Mouse (Mus musculus): ENCODE data around the gene Gm12117.

GRCm38 (mm10) chr11:33309566-33309965, 33.0 kb upstream of the Gm12117 start:
- no peak for TF ChIP-seq MYOD1 (IDR thresholded peaks at IDR 0.05; ENCODE audit: control insufficient read depth in 1 of 3, insufficient read length in 2 of 3, low read depth in 2 of 3)
- no peak for TF ChIP-seq POLR2A (IDR thresholded peaks at IDR 0.05; ENCODE audit: insufficient read length, low read depth)
- no peak for TF ChIP-seq MAX (IDR thresholded peaks at IDR 0.05; ENCODE audit: low read depth)
- TF ChIP-seq E2F4 (IDR thresholded peaks at IDR 0.05; ENCODE audit: insufficient read depth): no peak
- TF ChIP-seq USF1 (IDR thresholded peaks at IDR 0.05; ENCODE audit: low read depth): no peak
- no peak for TF ChIP-seq REST (IDR thresholded peaks at IDR 0.05; ENCODE audit: insufficient read depth, insufficient read length)
- no peak for TF ChIP-seq POLR2AphosphoS2 (IDR thresholded peaks at IDR 0.05; ENCODE audit: insufficient read length, low read depth)
- TF ChIP-seq MYOG (IDR thresholded peaks at IDR 0.05; ENCODE audit: control insufficient read depth in 1 of 3, insufficient read depth in 1 of 3, insufficient read length in 2 of 3, low read depth in 2 of 3): no peak
- TF ChIP-seq SRF (IDR thresholded peaks at IDR 0.05; ENCODE audit: control insufficient read depth, insufficient read length, low read depth): no peak

Measured in myocyte (in vitro differentiated cells).